Mouse (Mus musculus) ES-Bruce4 (cell line): ENCODE data around the gene Pfkfb4. TPM values are rescaled to one million over a fixed set of nuclear protein-coding genes. Genes with fewer than 3 reads are reported as not detected.

Experiments used
- H3K27ac ChIP-seq: 2 replicates; pipeline ENCODE4 v1.5.1; 2012; ENCODE audit warnings: low read length, inconsistent platforms; ENCODE audit not compliant: insufficient read depth
- H3K27me3 ChIP-seq: 2 replicates; pipeline ENCODE4 v1.6.1; 2012; ENCODE audit warnings: mild to moderate bottlenecking, low read length, inconsistent platforms; ENCODE audit not compliant: control insufficient read depth, poor library complexity, insufficient read depth, severe bottlenecking
- H3K36me3 ChIP-seq: 2 replicates; pipeline ENCODE4 v1.6.1; 2012; ENCODE audit warnings: inconsistent platforms, mild to moderate bottlenecking, low read length, moderate library complexity; ENCODE audit not compliant: control insufficient read depth, poor library complexity, insufficient read depth, severe bottlenecking
- H3K4me1 ChIP-seq: one replicate; pipeline ENCODE4 v1.8.1; 2011; ENCODE audit warnings: low read length; ENCODE audit not compliant: control insufficient read depth, insufficient read depth
- H3K4me3 ChIP-seq: 2 replicates; pipeline ENCODE4 v1.5.1; 2011; ENCODE audit warnings: low read depth, mild to moderate bottlenecking, low read length
- H3K9ac ChIP-seq: 2 replicates; pipeline ENCODE4 v1.6.1; 2012; ENCODE audit warnings: low read depth, mild to moderate bottlenecking, inconsistent platforms; ENCODE audit not compliant: poor library complexity, severe bottlenecking
- H3K9me3 ChIP-seq: replicated peaks from 2 replicates; pipeline ENCODE4 v1.6.1; 2012; ENCODE audit warnings: mild to moderate bottlenecking, low read length, inconsistent platforms; ENCODE audit not compliant: control insufficient read depth, poor library complexity, insufficient read depth, severe bottlenecking
- CTCF ChIP-seq: IDR thresholded peaks from one replicate; pipeline ENCODE4 v1.8.1; 2011; ENCODE audit warnings: low read depth, low read length
- EP300 ChIP-seq: IDR thresholded peaks from 2 replicates; pipeline ENCODE4 v1.6.1; 2011; ENCODE audit warnings: low read depth, low read length; ENCODE audit not compliant: insufficient read depth
- POLR2A ChIP-seq: IDR thresholded peaks from one replicate; pipeline ENCODE4 v1.8.1; 2011; ENCODE audit warnings: low read length; ENCODE audit not compliant: insufficient read depth
- polyA plus RNA-seq: library from polyadenylated mRNA; stranded (reverse); fragments of >200 nt; gene quantifications from 2 replicates; pipeline ENCODE4 v1.2.4, GENCODE M21; 2011; ENCODE audit warnings: low read depth; ENCODE audit not compliant: missing spikeins, insufficient read depth, insufficient read length

Gene Pfkfb4
- polyA plus RNA-seq, 1 experiment: 4.4 TPM

DNA sequence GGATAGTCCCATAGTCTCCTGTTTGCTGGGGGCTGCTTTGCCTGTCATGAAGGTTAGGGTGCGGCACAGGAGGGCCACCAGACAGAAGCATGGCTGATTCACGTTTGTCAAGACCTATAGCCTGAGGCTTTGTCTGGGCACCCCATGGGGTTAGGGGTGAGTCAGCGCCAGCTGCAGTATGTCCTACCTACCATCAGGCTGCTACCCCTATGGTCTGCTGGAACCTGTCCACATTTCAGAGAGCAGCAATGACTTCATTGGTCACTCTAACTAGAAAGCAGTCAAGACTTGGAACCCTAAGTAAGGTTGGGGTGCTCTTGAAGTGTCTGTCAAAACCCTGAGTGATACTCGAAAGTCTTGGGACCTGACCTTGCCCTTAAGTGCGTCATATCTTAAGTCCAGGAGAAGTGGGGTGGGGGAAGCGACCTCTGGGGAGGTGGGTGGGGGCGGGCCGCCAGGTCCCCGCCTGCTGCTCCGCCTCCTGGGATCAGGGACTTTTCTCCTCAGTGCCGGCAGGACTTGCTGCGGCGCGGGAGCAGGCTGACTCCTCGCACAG is 38.4 kb upstream of the Pfkfb4 start, which contains the start of gene Col7a1:
TSS of gene Col7a1 (plus strand) at position 506 of the 556 bp plus-strand sequence.
- H3K4me3 ChIP-seq: peak within 1 kb of the TSS; percentile 66
- no peaks in the 10 kb centered on the region for H3K9me3 ChIP-seq
- no peaks in the 10 kb centered on the region for H3K27me3 ChIP-seq
- peak within 1 kb of the TSS; percentile 16; the same call in 1 of the 2 replicates for H3K9ac ChIP-seq
- H3K4me1 ChIP-seq: no peaks in the 10 kb centered on the region
- H3K27ac ChIP-seq: no peak within 1 kb of the TSS
- TF ChIP-seq POLR2A: no peak
- no peak for TF ChIP-seq CTCF
- no peak for TF ChIP-seq EP300
- peaks cover 20% of the 10 kb centered on the region for H3K36me3 ChIP-seq

DNA sequence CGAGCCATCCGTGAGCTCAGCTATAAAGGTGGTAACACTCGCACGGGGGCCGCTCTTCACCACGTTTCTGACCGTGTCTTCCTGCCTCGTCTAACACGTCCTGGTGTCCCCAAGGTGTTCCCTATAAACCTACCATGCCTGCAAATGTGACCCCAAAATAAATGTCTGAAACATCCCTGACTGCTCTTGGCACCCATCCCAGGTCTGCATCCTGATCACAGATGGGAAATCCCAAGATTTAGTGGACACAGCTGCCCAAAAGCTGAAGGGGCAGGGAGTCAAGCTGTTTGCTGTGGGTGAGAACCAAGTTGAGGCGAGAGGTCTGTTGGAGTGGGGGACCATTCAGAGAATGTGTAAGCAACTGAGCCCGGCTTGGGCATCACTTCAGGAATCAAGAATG is 36.3 kb upstream of the Pfkfb4 start:
- Histone ChIP-seq H3K9ac (no peak overlapping the region), H3K4me1 (no peaks in the 10 kb centered on the region), H3K36me3 (no peaks in the 10 kb centered on the region; the same call in 1 of the 2 replicates), H3K4me3 (no peak overlapping the region), H3K27me3 (no peaks in the 10 kb centered on the region), H3K27ac (no peak overlapping the region), H3K9me3 (no peaks in the 10 kb centered on the region)
- TF ChIP-seq EP300: no peak
- TF ChIP-seq POLR2A: no peak
- TF ChIP-seq CTCF: no peak

DNA sequence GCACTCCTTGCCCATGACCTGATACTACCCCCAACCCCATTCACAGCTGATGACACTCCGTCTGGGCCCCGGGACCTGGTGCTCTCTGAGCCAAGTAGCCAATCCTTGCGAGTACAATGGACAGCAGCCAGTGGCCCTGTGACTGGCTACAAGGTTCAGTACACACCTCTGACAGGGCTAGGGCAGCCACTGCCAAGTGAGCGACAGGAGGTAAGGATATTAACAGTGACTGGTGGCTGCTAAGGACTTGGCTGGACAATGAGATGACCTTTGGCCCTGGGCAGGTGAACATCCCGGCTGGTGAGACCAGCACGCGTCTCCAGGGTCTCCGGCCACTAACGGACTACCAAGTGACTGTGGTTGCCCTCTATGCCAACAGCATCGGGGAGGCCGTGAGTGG is 35.7 kb upstream of the Pfkfb4 start:
- H3K4me1 ChIP-seq: no peaks in the 10 kb centered on the region
- no peak overlapping the region for H3K27ac ChIP-seq
- no peak overlapping the region for H3K9ac ChIP-seq
- no peak for TF ChIP-seq CTCF
- no peak for TF ChIP-seq POLR2A
- no peak for TF ChIP-seq EP300
- no peaks in the 10 kb centered on the region for H3K9me3 ChIP-seq
- no peaks in the 10 kb centered on the region for H3K36me3 ChIP-seq
- H3K27me3 ChIP-seq: no peaks in the 10 kb centered on the region
- no peak overlapping the region for H3K4me3 ChIP-seq

DNA sequence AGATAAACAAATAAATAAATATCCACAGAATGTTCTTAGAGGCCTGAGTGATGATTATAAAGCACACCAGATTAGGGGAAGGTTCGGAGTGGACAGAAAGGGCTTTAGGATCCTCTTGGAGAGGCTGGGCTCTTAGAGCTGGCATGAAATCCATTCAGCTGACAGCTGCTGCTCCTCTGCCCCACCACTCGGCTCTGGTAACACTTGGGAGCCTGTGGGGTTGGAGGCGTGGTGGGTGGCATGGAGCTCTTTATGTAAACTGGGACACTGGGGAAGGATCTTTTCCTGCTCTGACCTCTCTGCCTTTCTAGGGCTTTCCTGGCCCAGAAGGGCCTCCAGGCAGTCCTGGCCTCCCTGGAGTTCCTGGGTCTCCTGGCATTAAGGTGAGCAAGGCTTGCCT is 28.0 kb upstream of the Pfkfb4 start:
- H3K27me3 ChIP-seq: no peaks in the 10 kb centered on the region
- no peak overlapping the region for H3K4me3 ChIP-seq
- H3K27ac ChIP-seq: no peak overlapping the region
- H3K4me1 ChIP-seq: no peaks in the 10 kb centered on the region
- no peaks in the 10 kb centered on the region for H3K36me3 ChIP-seq
- no peaks in the 10 kb centered on the region for H3K9me3 ChIP-seq
- no peak overlapping the region for H3K9ac ChIP-seq
- TF ChIP-seq CTCF (no peak), POLR2A (no peak), EP300 (no peak)

DNA sequence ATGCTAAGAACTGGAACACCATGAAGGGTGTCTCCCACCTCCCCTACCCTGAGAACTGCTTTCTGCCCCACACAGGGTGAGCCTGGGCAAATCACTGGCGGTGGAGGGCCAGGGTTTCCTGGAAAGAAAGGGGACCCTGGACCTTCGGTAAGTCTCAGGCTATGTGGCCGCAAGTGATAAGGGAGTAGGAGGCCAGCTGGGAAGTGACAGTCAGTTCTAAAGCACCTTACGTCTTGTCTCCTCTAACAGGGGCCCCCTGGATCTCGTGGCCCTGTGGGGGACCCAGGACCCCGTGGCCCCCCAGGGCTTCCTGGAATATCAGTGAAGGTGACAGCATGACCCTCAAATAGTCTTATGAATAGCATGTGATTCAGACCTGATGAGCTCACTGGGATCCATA is 27.2 kb upstream of the Pfkfb4 start:
- Histone ChIP-seq H3K4me3 (no peak overlapping the region), H3K27ac (no peak overlapping the region), H3K36me3 (no peaks in the 10 kb centered on the region), H3K9me3 (no peaks in the 10 kb centered on the region), H3K4me1 (no peaks in the 10 kb centered on the region), H3K9ac (no peak overlapping the region), H3K27me3 (no peaks in the 10 kb centered on the region)
- no peak for TF ChIP-seq CTCF
- no peak for TF ChIP-seq POLR2A
- no peak for TF ChIP-seq EP300

DNA sequence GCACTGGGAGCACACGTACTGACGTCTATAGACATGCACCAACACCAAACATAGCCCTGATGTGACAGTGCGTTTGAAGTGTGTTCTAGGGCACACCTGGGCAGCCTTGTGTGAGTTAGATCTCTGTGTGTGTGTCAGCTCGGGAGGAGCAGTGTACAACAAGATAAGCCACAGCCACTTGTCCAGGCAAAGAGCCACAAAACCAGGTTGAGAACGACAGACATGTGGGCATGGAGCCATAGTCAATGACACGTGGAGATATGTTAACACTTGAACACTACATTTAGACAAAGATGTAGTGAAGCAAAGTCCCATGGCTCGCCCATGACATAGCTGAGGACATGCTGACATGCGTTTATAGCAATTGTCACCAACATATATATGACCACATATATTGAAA is 21.0 kb upstream of the Pfkfb4 start:
- Histone ChIP-seq H3K27me3 (no peaks in the 10 kb centered on the region), H3K9me3 (no peaks in the 10 kb centered on the region), H3K9ac (no peak overlapping the region), H3K4me3 (no peak overlapping the region), H3K36me3 (no peaks in the 10 kb centered on the region), H3K27ac (no peak overlapping the region), H3K4me1 (no peaks in the 10 kb centered on the region)
- TF ChIP-seq EP300 (no peak), POLR2A (no peak), CTCF (no peak)
